Mouse (Mus musculus): ENCODE measurements at regions not wholly inside any gene's neighbourhood (a gene's known extent, or its start where the extent isn't known, plus 50 kb on each side); places are given as distances from the start of the nearest gene placed in this dataset.

DNA sequence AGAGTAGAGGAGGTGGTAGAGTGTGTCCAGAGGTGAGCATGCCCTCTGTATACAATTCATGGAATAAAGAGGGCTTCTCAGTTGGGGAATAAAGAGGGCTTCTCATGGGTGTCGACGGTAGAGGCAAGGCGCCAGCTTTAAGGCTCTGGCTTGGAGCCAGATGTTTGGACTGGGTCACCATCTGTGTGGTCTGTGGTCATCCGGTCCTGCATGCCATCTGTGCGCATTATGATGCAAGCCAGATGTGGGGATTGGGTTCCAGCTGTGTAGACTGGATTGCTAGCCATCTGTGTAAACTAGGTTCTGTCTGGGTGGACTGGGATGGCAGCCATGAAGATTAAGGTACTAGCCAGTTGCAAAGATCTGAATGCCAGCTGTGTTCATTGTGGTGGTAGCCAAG, 204.6 kb upstream of the Gjb5 start:
- Histone ChIP-seq H3K27ac (ENCODE audit: insufficient read depth, low read depth, low read length, poor library complexity, severe bottlenecking) (no peak overlapping the region), H3K36me3 (ENCODE audit: control insufficient read depth, insufficient read depth, low read length, poor library complexity, severe bottlenecking) (no peaks in the 10 kb centered on the region), H3K4me3 (ENCODE audit: insufficient read depth in 1 of 2, low read depth in 1 of 2, low read length in 2 of 2, poor library complexity in 1 of 2, severe bottlenecking in 1 of 2) (no peak overlapping the region), H3K9me3 (ENCODE audit: control insufficient read depth, insufficient read depth, low read depth, low read length) (no peaks in the 10 kb centered on the region), H3K9ac (ENCODE audit: insufficient read depth, low read depth, low read length, poor library complexity, severe bottlenecking) (no peak overlapping the region), H3K4me1 (ENCODE audit: control insufficient read depth in 2 of 2, insufficient read depth in 2 of 2, low read length in 2 of 2, poor library complexity in 1 of 2) (no peaks in the 10 kb centered on the region)
- DNase-seq (ENCODE audit: low read depth, low spot score), result no peak
- in situ Hi-C loops (cut with MboI; ENCODE audit: low sequenced_read_pairs in 2 of 2, unreplicated experiment in 2 of 2), result no loop called here
- TF ChIP-seq ZNF384 (IDR thresholded peaks at IDR 0.05; ENCODE audit: low read depth, low read length) (no peak), MAFK (IDR thresholded peaks at IDR 0.05; ENCODE audit: insufficient read depth, low read depth, low read length) (no peak), HCFC1 (IDR thresholded peaks at IDR 0.05; ENCODE audit: borderline replicate concordance, insufficient read depth, low read length) (no peak), CHD2 (IDR thresholded peaks at IDR 0.05; ENCODE audit: low read depth, low read length) (no peak), ZC3H11A (IDR thresholded peaks at IDR 0.05; ENCODE audit: borderline replicate concordance, low read depth, low read length) (no peak)

DNA sequence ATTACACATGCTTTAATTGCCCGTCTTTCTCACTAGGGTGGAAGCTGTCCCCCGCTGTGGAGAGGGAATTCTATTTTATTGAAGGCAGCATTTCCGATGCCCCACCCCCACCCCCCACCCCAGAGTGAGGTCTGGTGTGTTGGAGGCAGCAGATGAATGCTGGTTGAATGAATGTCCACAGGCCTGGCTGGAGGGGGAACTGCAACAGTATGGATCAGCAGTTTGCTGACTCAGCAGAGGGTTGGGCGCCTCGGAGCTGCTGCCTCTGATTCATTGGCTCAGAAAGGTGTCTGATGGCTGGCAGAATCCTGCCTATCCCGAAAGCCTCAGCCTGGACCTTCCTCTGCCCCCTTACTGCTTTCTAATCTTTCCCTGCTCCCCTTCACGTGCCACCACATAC, 200.6 kb upstream of the Gjb5 start:
- no peak for DNase-seq (ENCODE audit: low read depth, low spot score)
- no peaks in the 10 kb centered on the region for H3K9me3 ChIP-seq (ENCODE audit: control insufficient read depth, insufficient read depth, low read depth, low read length)
- no peak overlapping the region for H3K4me3 ChIP-seq (ENCODE audit: insufficient read depth in 1 of 2, low read depth in 1 of 2, low read length in 2 of 2, poor library complexity in 1 of 2, severe bottlenecking in 1 of 2)
- H3K4me1 ChIP-seq (ENCODE audit: control insufficient read depth in 2 of 2, insufficient read depth in 2 of 2, low read length in 2 of 2, poor library complexity in 1 of 2), result no peaks in the 10 kb centered on the region
- in situ Hi-C loops (cut with MboI; ENCODE audit: low sequenced_read_pairs in 2 of 2, unreplicated experiment in 2 of 2), result no loop called here
- no peak overlapping the region for H3K27ac ChIP-seq (ENCODE audit: insufficient read depth, low read depth, low read length, poor library complexity, severe bottlenecking)
- H3K36me3 ChIP-seq (ENCODE audit: control insufficient read depth, insufficient read depth, low read length, poor library complexity, severe bottlenecking), result no peaks in the 10 kb centered on the region
- TF ChIP-seq MAFK (IDR thresholded peaks at IDR 0.05; ENCODE audit: insufficient read depth, low read depth, low read length) (peak; percentile 93), ZC3H11A (IDR thresholded peaks at IDR 0.05; ENCODE audit: borderline replicate concordance, low read depth, low read length) (no peak)
- H3K9ac ChIP-seq (ENCODE audit: insufficient read depth, low read depth, low read length, poor library complexity, severe bottlenecking), result no peak overlapping the region

DNA sequence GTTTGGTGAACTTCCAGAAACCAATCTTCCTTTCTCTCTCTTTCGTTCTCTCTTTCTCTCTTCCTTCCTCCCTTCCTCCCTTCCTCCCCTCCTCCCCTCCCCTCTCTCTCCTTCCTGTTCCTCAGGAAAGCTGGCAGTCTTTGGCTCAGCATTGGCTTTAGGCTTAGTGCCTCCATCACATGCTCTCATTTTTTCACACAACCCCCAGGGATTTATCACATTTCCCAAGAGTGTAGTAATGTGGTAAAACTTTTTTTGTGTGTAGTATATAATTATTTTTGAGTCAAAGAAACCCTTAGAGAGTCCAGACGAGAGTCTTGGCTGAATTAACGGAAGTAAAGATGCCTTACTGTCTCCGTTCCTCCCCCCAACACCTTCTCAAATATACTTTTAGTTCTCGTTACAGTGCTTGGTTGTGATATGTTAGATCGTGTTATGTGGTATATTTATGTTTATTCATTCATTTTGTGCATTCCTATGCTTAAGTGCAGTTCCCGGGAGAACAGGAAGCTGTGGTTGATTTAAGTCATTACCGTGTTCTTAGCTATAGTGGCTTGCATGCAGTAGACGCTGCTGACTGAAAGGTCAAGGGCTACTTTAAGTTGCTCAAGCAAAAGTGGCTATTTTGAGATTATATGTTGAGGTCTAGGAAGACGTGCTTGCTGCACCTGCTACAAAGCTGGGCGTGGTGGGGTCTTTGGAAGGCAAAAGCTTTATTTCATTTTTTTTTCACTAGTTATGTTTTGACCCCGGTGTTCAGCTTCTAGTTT, 194.7 kb upstream of the Gjb5 start:
- no peaks in the 10 kb centered on the region for H3K9me3 ChIP-seq (ENCODE audit: control insufficient read depth, insufficient read depth, low read depth, low read length)
- in situ Hi-C loops (cut with MboI; ENCODE audit: low sequenced_read_pairs in 2 of 2, unreplicated experiment in 2 of 2), result no loop called here
- H3K4me3 ChIP-seq (ENCODE audit: insufficient read depth in 1 of 2, low read depth in 1 of 2, low read length in 2 of 2, poor library complexity in 1 of 2, severe bottlenecking in 1 of 2), result no peak overlapping the region
- H3K4me1 ChIP-seq (ENCODE audit: control insufficient read depth in 2 of 2, insufficient read depth in 2 of 2, low read length in 2 of 2, poor library complexity in 1 of 2), result no peaks in the 10 kb centered on the region
- H3K36me3 ChIP-seq (ENCODE audit: control insufficient read depth, insufficient read depth, low read length, poor library complexity, severe bottlenecking), result no peaks in the 10 kb centered on the region
- TF ChIP-seq HCFC1 (IDR thresholded peaks at IDR 0.05; ENCODE audit: borderline replicate concordance, insufficient read depth, low read length), result no peak
- no peak for TF ChIP-seq MAFK (IDR thresholded peaks at IDR 0.05; ENCODE audit: insufficient read depth, low read depth, low read length)
- no peak for TF ChIP-seq ZC3H11A (IDR thresholded peaks at IDR 0.05; ENCODE audit: borderline replicate concordance, low read depth, low read length)
- no peak for TF ChIP-seq ZNF384 (IDR thresholded peaks at IDR 0.05; ENCODE audit: low read depth, low read length)
- TF ChIP-seq CHD2 (IDR thresholded peaks at IDR 0.05; ENCODE audit: low read depth, low read length), result no peak
- H3K9ac ChIP-seq (ENCODE audit: insufficient read depth, low read depth, low read length, poor library complexity, severe bottlenecking), result no peak overlapping the region
- no peak for DNase-seq (ENCODE audit: low read depth, low spot score)
- H3K27ac ChIP-seq (ENCODE audit: insufficient read depth, low read depth, low read length, poor library complexity, severe bottlenecking), result no peak overlapping the region

DNA sequence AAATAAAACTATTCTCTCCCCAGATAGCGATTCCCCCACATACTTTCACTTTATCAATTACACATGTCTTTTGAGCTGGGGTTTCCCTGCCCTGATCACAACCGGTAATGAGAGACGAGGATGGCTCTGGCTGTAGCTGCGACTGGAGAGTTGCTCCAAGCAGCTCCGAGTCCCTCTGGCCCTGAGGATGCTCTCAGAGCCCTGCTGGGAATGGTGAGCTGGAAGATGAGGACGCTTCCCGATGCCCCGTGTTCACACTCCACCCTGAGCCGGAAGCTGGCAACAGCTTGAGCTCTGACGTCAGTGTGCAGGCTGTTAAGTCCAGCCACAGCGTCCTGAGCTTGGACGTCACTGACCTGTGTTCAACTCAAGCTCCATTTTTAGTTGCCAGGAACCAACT, 191.6 kb upstream of the Gjb5 start:
- in situ Hi-C loops (cut with MboI; ENCODE audit: low sequenced_read_pairs in 2 of 2, unreplicated experiment in 2 of 2), result no loop called here
- no peak overlapping the region for H3K27ac ChIP-seq (ENCODE audit: insufficient read depth, low read depth, low read length, poor library complexity, severe bottlenecking)
- no peak for TF ChIP-seq ZC3H11A (IDR thresholded peaks at IDR 0.05; ENCODE audit: borderline replicate concordance, low read depth, low read length)
- no peak for TF ChIP-seq MAFK (IDR thresholded peaks at IDR 0.05; ENCODE audit: insufficient read depth, low read depth, low read length)
- no peak for TF ChIP-seq CHD2 (IDR thresholded peaks at IDR 0.05; ENCODE audit: low read depth, low read length)
- TF ChIP-seq HCFC1 (IDR thresholded peaks at IDR 0.05; ENCODE audit: borderline replicate concordance, insufficient read depth, low read length), result no peak
- no peak overlapping the region for H3K9ac ChIP-seq (ENCODE audit: insufficient read depth, low read depth, low read length, poor library complexity, severe bottlenecking)
- H3K36me3 ChIP-seq (ENCODE audit: control insufficient read depth, insufficient read depth, low read length, poor library complexity, severe bottlenecking), result no peaks in the 10 kb centered on the region
- H3K4me3 ChIP-seq (ENCODE audit: insufficient read depth in 1 of 2, low read depth in 1 of 2, low read length in 2 of 2, poor library complexity in 1 of 2, severe bottlenecking in 1 of 2), result no peak overlapping the region
- no peak for DNase-seq (ENCODE audit: low read depth, low spot score)
- no peaks in the 10 kb centered on the region for H3K4me1 ChIP-seq (ENCODE audit: control insufficient read depth in 2 of 2, insufficient read depth in 2 of 2, low read length in 2 of 2, poor library complexity in 1 of 2)
- no peaks in the 10 kb centered on the region for H3K9me3 ChIP-seq (ENCODE audit: control insufficient read depth, insufficient read depth, low read depth, low read length)

- Histone ChIP-seq H3K4me3 (ENCODE audit: insufficient read depth in 1 of 2, low read depth in 1 of 2, low read length in 2 of 2, poor library complexity in 1 of 2, severe bottlenecking in 1 of 2) (no peak overlapping the region), H3K4me1 (ENCODE audit: control insufficient read depth in 2 of 2, insufficient read depth in 2 of 2, low read length in 2 of 2, poor library complexity in 1 of 2) (no peaks in the 10 kb centered on the region), H3K27ac (ENCODE audit: insufficient read depth, low read depth, low read length, poor library complexity, severe bottlenecking) (no peak overlapping the region), H3K9me3 (ENCODE audit: control insufficient read depth, insufficient read depth, low read depth, low read length) (no peaks in the 10 kb centered on the region), H3K36me3 (ENCODE audit: control insufficient read depth, insufficient read depth, low read length, poor library complexity, severe bottlenecking) (no peaks in the 10 kb centered on the region), H3K9ac (ENCODE audit: insufficient read depth, low read depth, low read length, poor library complexity, severe bottlenecking) (no peak overlapping the region)
- DNase-seq (ENCODE audit: low read depth, low spot score), result no peak
- in situ Hi-C loops (cut with MboI; ENCODE audit: low sequenced_read_pairs in 2 of 2, unreplicated experiment in 2 of 2), result no loop called here
- TF ChIP-seq ZC3H11A (IDR thresholded peaks at IDR 0.05; ENCODE audit: borderline replicate concordance, low read depth, low read length) (no peak), ZNF384 (IDR thresholded peaks at IDR 0.05; ENCODE audit: low read depth, low read length) (no peak), MAFK (IDR thresholded peaks at IDR 0.05; ENCODE audit: insufficient read depth, low read depth, low read length) (no peak), HCFC1 (IDR thresholded peaks at IDR 0.05; ENCODE audit: borderline replicate concordance, insufficient read depth, low read length) (no peak), CHD2 (IDR thresholded peaks at IDR 0.05; ENCODE audit: low read depth, low read length) (no peak)
Observed at GRCm38 (mm10) chr4:127549018-127549417, 191.0 kb upstream of the Gjb5 start.
